Mouse (Mus musculus) embryonic facial prominence, embryonic 12.5 days (tissue): Measurements from ENCODE around the gene Lime1. TPM values are rescaled to one million over a fixed set of nuclear protein-coding genes. Genes with fewer than 3 reads are reported as not detected.
A peak's percentile ranks its signal among the peaks of the same experiment; 100 is the strongest.

Experiments used
- ATAC-seq: fragments of 200-750 bp; cut with Nextera tagmentation; 2 replicates; pipeline ENCODE4 v1.8.0; 2017; ENCODE audit not compliant: insufficient number of reproducible peaks, insufficient read depth, low FRiP score, low TSS enrichment
- H3K27ac ChIP-seq: fragments of 300-500 bp; sonication (generic); 2 replicates; pipeline ENCODE4 v1.5.1; 2016; ENCODE audit warnings: mild to moderate bottlenecking
- H3K27me3 ChIP-seq: fragments of 300-500 bp; sonication (generic); 2 replicates; pipeline ENCODE4 v1.6.1; 2016; ENCODE audit warnings: mild to moderate bottlenecking, moderate library complexity
- H3K36me3 ChIP-seq: fragments of 300-500 bp; sonication (generic); 2 replicates; pipeline ENCODE4 v1.6.1; 2016; ENCODE audit warnings: mild to moderate bottlenecking
- H3K4me1 ChIP-seq: fragments of 300-500 bp; sonication (generic); 2 replicates; pipeline ENCODE4 v1.6.1; 2016
- H3K4me2 ChIP-seq: fragments of 300-500 bp; sonication (generic); replicated peaks from 2 replicates; pipeline ENCODE4 v1.6.1; 2016; ENCODE audit warnings: mild to moderate bottlenecking, moderate library complexity
- H3K4me3 ChIP-seq: fragments of 300-500 bp; sonication (generic); 2 replicates; pipeline ENCODE4 v1.5.1; 2016; ENCODE audit warnings: mild to moderate bottlenecking
- H3K9ac ChIP-seq: fragments of 300-500 bp; sonication (generic); 2 replicates; pipeline ENCODE4 v1.6.1; 2016; ENCODE audit warnings: mild to moderate bottlenecking, moderate library complexity
- H3K9me3 ChIP-seq: fragments of 300-500 bp; sonication (generic); 2 replicates; pipeline ENCODE4 v1.6.1; 2016; ENCODE audit warnings: mild to moderate bottlenecking, moderate library complexity
- WGBS: fragments of 180-500 bp; shearing (Covaris S2); methylation state at CpG from one replicate; pipeline ENCODE4 v1.1.7; 2016; 5-methylcytosine and 5-hydroxymethylcytosine counted together
- polyA plus RNA-seq: library from polyadenylated mRNA; unstranded; fragments of >200 nt; fragmentation: Nextera tagmentation; extraction: Ambion mirVana; gene quantifications from 2 replicates; pipeline ENCODE4 v1.2.1, GENCODE M21; 2016

Gene Lime1
- polyA plus RNA-seq = 29.2 and 36.5 TPM in 2 replicates

DNA sequence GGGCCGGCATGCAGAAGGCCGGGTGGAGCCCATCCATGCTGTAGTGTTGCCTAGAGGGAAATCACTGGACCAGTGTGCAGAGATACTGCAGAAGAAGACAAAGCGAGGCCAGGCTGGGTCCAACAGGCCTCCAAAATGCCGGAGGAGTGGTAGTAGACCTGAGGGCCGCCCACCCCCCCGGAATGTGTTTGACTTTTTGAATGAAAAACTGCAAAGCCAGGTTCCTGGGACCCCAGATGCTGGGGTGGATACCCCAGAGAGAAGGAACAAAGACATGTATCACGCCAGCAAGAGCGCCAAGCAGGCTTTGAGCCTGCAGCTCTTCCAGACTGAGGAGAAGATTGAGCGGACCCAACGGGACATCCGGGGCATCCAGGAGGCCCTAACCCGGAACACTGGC, at the start of gene Lime1:
Gene Lime1 (plus strand): TSS at position 301 of the 400 bp plus-strand sequence.
- H3K9me3 ChIP-seq = no peaks in the 10 kb centered on the region
- 94% methylated on average over 12 of the region's 12 CpGs for WGBS
- peaks cover 59% of the 10 kb centered on the region for H3K36me3 ChIP-seq
- H3K4me3 ChIP-seq = no peak within 1 kb of the TSS
- H3K4me2 ChIP-seq = no peak within 1 kb of the TSS
- H3K9ac ChIP-seq = no peak within 1 kb of the TSS
- ATAC-seq = no peak
- H3K27me3 ChIP-seq = no peaks in the 10 kb centered on the region
- H3K4me1 ChIP-seq = no peaks in the 10 kb centered on the region
- no peak within 1 kb of the TSS for H3K27ac ChIP-seq

DNA sequence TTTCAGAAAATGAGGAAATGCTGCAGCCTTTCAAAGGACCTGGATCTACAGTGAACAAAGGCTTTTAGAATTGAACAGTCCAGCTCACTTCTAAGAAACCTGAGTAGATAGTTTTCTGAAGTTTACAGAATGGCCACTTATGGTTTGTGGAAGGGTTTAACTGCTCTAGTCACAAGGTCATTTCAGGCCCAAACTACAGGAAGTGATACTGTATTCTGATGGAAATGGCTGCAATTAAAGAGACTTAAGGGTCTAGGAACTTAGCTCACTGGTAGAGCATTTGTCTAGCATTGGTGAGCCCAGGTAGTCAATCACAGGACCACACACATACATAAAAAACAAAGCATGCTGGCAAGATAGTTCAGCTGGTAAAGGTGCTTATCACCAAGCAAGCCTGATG, 47.3 kb upstream of the Lime1 start:
- Histone ChIP-seq H3K9ac (no peak overlapping the region), H3K4me1 (no peaks in the 10 kb centered on the region), H3K9me3 (no peaks in the 10 kb centered on the region), H3K36me3 (peaks cover 58% of the 10 kb centered on the region), H3K4me3 (no peak overlapping the region), H3K27me3 (no peaks in the 10 kb centered on the region), H3K4me2 (no peak overlapping the region), H3K27ac (no peak overlapping the region)
- no peak for ATAC-seq

DNA sequence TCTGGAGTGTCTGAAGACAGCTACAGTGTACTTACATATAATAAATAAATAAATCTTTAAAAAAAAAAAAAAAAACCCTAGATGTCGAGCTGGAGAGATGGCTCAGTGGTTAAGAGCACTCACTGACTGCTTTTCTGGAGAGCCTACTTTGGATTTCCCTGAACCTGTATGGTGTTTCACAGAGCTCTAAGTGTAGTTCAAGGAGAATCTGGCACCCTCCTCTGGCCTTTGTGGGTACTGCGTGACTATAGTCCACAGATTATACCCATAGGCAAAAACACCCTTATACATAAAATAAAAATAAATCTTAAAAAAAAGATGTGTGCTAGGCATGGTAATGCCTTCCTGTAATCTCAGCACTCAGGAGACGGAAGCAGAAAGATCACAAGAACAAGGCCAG, 45.9 kb upstream of the Lime1 start:
- WGBS = 55% methylated on average over 3 of the region's 3 CpGs
- peaks cover 55% of the 10 kb centered on the region for H3K36me3 ChIP-seq
- no peak overlapping the region for H3K4me3 ChIP-seq
- no peaks in the 10 kb centered on the region for H3K4me1 ChIP-seq
- H3K4me2 ChIP-seq = no peak overlapping the region
- H3K27me3 ChIP-seq = no peaks in the 10 kb centered on the region
- no peak for ATAC-seq
- no peak overlapping the region for H3K9ac ChIP-seq
- no peaks in the 10 kb centered on the region for H3K9me3 ChIP-seq
- H3K27ac ChIP-seq = no peak overlapping the region

DNA sequence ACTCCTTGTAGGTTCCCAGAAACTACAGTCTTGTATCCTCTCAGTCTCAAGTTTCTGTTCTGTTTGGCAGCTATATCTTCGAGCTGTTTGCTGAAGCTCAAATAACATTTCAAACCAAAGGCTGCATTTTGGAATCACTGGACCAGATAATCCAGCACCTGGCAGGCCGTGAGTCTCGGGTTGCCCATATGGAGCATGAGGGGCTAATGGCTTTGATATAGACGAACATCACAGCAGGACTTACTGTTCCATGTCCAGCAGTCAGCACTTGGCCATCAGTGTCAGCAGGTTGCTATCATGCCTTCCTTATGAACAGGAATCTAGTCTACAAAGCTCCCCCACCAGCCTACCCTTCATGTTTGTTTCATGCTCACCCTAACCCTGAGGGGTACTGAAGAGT, 39.5 kb upstream of the Lime1 start:
- WGBS = 87% methylated on average over 4 of the region's 4 CpGs
- no peak for ATAC-seq
- no peak overlapping the region for H3K4me3 ChIP-seq
- no peak overlapping the region for H3K4me2 ChIP-seq
- no peaks in the 10 kb centered on the region for H3K9me3 ChIP-seq
- no peaks in the 10 kb centered on the region for H3K27me3 ChIP-seq
- peaks cover 78% of the 10 kb centered on the region for H3K36me3 ChIP-seq
- H3K27ac ChIP-seq = no peak overlapping the region
- no peaks in the 10 kb centered on the region for H3K4me1 ChIP-seq
- no peak overlapping the region for H3K9ac ChIP-seq

DNA sequence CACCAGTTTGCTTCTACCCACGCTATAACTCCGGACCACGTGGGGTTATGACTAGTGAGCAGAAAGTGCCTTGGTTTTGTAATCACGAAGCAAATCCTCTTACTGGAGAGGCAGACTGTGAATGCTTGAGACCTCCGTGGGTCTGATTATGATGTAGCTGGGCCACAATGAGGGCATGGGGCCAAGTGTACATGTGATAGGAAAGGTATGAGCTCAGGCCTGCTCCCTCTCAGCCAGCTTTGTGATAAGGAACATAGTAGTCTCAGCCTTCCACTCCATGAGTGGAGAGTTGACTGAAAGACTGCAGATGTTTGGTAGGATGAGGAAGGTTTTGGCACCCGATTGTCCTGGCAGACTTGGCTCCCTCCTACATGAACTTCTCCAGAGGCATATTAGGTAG, 37.1 kb upstream of the Lime1 start:
- no peak for ATAC-seq
- Histone ChIP-seq H3K27ac (no peak overlapping the region), H3K4me1 (no peaks in the 10 kb centered on the region), H3K9me3 (no peaks in the 10 kb centered on the region), H3K9ac (no peak overlapping the region), H3K27me3 (no peaks in the 10 kb centered on the region), H3K4me2 (no peak overlapping the region), H3K36me3 (peaks cover 79% of the 10 kb centered on the region), H3K4me3 (no peak overlapping the region)
- 89% methylated on average over 6 of the region's 6 CpGs for WGBS

DNA sequence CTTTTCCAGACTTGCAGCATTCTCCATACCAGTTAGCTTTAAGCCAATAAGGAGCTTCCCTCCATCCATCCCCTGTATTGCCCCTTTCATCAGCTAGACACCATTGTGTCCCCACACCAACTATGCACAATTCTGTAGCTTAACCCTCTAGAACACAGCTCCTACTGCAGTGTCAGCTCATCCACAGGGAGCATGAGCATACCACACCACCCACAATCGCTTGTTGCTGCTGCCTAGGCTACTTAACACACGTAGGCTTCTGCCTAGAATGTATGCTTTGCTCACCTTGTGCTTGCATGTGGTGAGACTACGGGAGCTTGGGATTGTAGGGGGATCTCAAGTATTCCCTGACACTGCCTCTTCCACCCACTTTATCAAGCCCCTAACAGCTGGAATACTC, 23.1 kb upstream of the Lime1 start:
- no peaks in the 10 kb centered on the region for H3K9me3 ChIP-seq
- no peak overlapping the region for H3K27ac ChIP-seq
- no peaks in the 10 kb centered on the region for H3K4me1 ChIP-seq
- 83% methylated on average over 3 of the region's 3 CpGs for WGBS
- H3K9ac ChIP-seq = no peak overlapping the region
- H3K27me3 ChIP-seq = no peaks in the 10 kb centered on the region
- no peak overlapping the region for H3K4me2 ChIP-seq
- no peak overlapping the region for H3K4me3 ChIP-seq
- H3K36me3 ChIP-seq = peaks cover 89% of the 10 kb centered on the region
- ATAC-seq = no peak

DNA sequence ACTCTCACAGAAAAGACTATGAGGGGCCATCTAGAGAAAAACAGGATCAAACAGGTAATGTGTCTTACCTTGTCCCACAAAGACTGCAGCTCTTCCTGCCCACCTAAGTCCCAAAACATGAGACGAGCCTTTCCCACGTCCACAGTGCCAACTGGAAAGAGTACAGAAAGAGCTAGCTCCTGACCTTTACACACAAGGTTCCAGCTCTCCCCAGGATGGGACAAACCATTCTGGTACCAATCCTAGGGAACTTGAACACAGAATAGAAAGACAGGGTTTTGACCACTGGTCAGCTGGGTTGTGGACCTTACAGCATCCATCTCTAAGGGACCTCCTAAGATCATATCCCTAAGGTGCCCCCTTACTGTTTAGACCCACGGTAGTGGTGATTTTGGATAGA, 15.9 kb upstream of the Lime1 start:
- Histone ChIP-seq H3K4me3 (peak overlapping the region; percentile 92), H3K4me1 (peaks cover 26% of the 10 kb centered on the region), H3K9ac (peak overlapping the region; percentile 86), H3K4me2 (peak overlapping the region; percentile 98), H3K36me3 (peaks cover 47% of the 10 kb centered on the region), H3K27ac (no peak overlapping the region), H3K9me3 (no peaks in the 10 kb centered on the region), H3K27me3 (no peaks in the 10 kb centered on the region)
- 80% methylated on average over 3 of the region's 3 CpGs for WGBS
- no peak for ATAC-seq

DNA sequence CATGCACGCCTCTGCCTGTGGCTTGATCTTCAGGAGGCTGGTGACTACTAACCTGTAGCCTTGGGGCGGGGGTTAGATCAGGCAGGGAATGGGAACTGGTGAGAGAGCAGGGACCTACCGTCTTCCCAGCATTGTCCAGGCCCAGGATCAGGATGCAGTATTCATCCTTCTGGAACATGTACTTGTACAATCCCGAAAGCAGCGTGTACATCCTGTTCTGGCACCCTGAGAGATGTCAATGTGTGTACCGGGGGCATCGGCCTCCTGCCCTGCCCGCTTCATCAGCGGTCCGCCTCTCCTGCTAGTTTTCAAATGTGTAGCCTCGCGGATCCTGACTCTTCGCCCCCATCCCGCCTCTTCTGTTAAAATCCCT, 15.4 kb upstream of the Lime1 start:
- peak overlapping the region; percentile 87; the same call in 1 of the 2 replicates for H3K27ac ChIP-seq
- peak overlapping the region; percentile 92 for H3K4me3 ChIP-seq
- H3K9ac ChIP-seq = peak overlapping the region; percentile 86
- peaks cover 26% of the 10 kb centered on the region for H3K4me1 ChIP-seq
- peaks cover 45% of the 10 kb centered on the region for H3K36me3 ChIP-seq
- whole genome bisulfite sequencing = 9% methylated on average over 14 of the region's 14 CpGs
- H3K27me3 ChIP-seq = no peaks in the 10 kb centered on the region
- no peak for ATAC-seq
- no peaks in the 10 kb centered on the region for H3K9me3 ChIP-seq
- H3K4me2 ChIP-seq = peak overlapping the region; percentile 98

DNA sequence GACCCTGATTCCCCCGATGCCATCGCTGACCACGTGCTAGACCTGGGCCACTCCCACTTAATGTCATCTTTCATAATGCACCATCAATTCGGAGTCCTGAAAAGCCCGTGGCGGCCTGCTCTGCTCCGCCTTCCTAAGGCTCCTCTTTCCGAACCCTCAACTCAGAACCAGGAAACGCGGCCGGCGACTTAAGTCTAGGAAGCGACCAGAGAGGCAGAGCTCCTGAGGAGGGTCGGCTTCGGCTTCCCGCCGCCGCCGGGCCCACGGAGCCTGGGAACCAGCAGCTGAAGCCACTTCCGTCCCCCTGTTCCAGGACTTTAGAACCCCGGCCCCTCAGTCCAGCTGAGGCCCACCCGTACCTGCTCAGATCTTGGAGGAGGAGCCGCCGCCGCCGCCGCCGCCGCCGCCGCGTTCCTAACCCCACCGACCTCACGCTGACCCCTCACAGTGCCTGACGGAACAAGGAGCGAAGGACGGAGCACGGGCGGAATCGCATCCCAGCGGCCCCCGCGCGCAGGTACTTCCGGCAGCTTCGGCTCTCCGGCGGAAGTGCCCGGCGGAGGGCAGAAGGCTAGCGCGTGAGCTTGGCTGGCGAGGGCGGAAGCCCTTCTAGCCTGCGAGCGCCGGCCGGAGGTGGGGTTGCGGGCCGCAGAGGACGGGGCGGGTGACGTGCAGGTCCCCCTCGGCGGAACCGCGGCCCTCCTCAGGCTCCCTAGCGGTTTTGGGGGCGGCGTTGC, 14.8 kb upstream of the Lime1 start, which contains the start of the genes Zgpat and Arfrp1:
Gene Zgpat (plus strand): TSS at position 69 of the 737 bp plus-strand sequence.
Gene Arfrp1 (minus strand): TSS at position 545 of the 737 bp plus-strand sequence.
- ATAC-seq = peak; percentile 88
- Histone ChIP-seq H3K9me3 (no peaks in the 10 kb centered on the region), H3K27me3 (no peaks in the 10 kb centered on the region), H3K27ac (peak within 1 kb of the TSS; percentile 87), H3K9ac (peak within 1 kb of the TSS; percentile 86), H3K4me1 (peaks cover 26% of the 10 kb centered on the region), H3K36me3 (peaks cover 45% of the 10 kb centered on the region), H3K4me2 (peak within 1 kb of the TSS; percentile 98), H3K4me3 (peak within 1 kb of the TSS; percentile 92)
- WGBS = under 1% methylated on average over 71 of the region's 71 CpGs

DNA sequence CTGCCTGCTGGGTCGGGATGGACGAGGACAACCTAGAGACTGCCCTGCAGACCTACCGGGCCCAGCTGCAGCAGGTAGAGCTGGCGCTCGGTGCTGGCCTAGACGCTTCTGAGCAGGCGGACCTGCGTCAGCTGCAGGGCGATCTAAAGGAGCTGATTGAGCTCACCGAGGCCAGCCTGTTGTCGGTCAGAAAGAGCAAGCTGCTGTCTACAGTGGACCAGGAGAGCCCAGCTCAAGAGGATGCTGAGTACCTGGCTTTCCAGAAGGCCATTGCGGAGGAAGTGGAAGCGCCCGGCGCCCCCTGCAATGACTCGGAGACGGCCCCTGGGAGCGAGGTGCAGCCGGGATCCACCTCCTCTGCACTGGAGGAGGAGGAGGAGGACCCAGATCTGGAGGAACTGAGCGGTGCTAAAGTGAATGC, 14.2 kb upstream of the Lime1 start:
- ATAC-seq = peak; percentile 49
- Histone ChIP-seq H3K9me3 (no peaks in the 10 kb centered on the region), H3K9ac (peak overlapping the region; percentile 86), H3K36me3 (peaks cover 45% of the 10 kb centered on the region), H3K4me1 (peaks cover 26% of the 10 kb centered on the region), H3K4me2 (peak overlapping the region; percentile 98), H3K27me3 (no peaks in the 10 kb centered on the region), H3K27ac (peak overlapping the region; percentile 87), H3K4me3 (peak overlapping the region; percentile 92)
- WGBS = 0% methylated on average over 20 of the region's 20 CpGs

DNA sequence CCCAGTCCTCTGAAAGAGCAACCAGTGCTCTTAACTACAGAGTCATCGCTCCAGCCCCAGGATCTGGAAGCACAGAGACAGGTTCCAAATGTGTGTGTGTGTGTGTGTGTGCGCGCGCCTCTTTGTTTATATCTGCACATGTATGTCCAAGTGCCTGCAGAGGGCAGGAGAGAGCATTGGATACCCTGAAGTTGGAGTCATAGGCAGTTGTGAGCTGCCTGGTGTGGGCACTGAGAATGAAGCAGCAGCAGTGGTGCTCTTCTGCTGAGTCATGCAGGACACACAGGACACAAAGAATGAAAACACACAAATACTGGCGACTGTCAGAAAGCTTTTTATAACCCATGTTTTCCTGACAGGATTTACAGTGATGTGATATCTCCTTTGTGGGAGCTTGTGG, 9.9 kb upstream of the Lime1 start:
- Histone ChIP-seq H3K9ac (no peak overlapping the region), H3K36me3 (peaks cover 33% of the 10 kb centered on the region)
- no peak for ATAC-seq

DNA sequence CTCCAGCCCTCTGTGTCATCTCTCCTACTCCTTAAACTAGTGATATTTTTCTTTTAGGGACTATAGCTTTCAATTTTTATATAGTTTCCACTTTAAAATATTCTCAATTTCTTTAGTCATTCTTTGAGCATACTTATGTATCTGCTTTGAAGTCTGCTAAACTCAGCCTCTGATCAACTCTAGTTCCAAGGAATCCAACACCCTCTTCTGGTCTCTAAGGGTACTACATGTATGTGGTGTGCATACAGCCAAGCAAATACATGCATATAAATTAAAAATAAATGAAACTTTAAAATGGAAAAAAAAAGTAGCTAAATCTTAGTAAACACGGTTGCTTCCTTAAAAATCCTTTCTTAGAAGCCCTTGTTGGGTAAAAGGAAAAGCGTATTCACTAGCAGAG, 4.1 kb upstream of the Lime1 start:
- H3K4me3 ChIP-seq = no peak overlapping the region
- no peak overlapping the region for H3K9ac ChIP-seq
- no peak overlapping the region for H3K27ac ChIP-seq
- H3K27me3 ChIP-seq = no peaks in the 10 kb centered on the region
- H3K4me1 ChIP-seq = no peaks in the 10 kb centered on the region
- no peak for ATAC-seq
- H3K4me2 ChIP-seq = no peak overlapping the region
- WGBS = 86% methylated on average over 2 of the region's 2 CpGs
- no peaks in the 10 kb centered on the region for H3K9me3 ChIP-seq
- peaks cover 34% of the 10 kb centered on the region for H3K36me3 ChIP-seq

More for the DNA sequence above, 9.9 kb upstream of the Lime1 start:
- no peak overlapping the region for H3K4me2 ChIP-seq
- peaks cover 20% of the 10 kb centered on the region for H3K4me1 ChIP-seq
- WGBS = 94% methylated on average over 5 of the region's 5 CpGs
- H3K9me3 ChIP-seq = no peaks in the 10 kb centered on the region
- no peaks in the 10 kb centered on the region for H3K27me3 ChIP-seq
- no peak overlapping the region for H3K27ac ChIP-seq
- no peak overlapping the region for H3K4me3 ChIP-seq
